Mouse (Mus musculus): ENCODE data around the gene Spata31.

Spata31 gene

DNA sequence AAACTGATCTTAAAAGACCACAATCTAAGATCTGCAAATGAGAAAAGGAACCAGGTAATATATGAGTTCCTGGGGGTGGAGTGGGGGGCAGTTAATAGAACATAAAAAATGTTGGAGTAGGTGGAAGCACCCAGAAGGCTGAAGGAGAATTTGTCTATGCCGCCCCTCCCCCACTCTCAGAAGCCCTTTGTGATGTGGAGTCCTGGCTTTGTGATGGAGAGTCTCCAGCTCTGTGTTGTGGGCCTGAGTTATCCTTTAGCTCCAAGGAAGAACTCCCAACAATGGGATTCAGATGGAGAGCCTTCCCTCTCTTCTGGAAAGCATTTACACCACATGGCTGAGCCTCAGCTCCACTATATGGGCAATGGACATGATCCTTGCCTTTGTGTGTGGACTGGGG is at the start of gene Spata31:
Spata31 (plus strand) TSS at position 216 of the 400 bp plus-strand sequence.
- no peak for DNase-seq (ENCODE audit: low read depth)

DNA sequence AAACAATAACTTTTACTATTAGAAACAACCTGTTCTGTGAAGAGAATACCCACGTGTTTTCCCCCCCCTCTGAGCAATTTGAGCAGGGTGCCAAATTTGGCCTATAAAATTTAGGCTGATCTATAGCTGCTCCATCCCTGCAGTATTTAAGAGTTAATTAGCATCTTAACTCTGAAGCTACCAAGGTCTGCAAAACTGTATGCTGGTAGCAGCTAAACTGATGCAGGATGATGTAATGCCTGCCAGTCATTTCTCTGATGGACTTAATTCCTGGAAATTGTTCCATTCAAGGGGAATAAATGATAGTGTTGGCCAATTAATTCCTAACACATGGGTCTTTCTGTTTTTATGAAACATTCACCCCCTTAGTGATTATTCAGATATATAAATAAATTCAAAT is 14.1 kb upstream of the Spata31 start:
- no peak for DNase-seq (ENCODE audit: low read depth)

DNA sequence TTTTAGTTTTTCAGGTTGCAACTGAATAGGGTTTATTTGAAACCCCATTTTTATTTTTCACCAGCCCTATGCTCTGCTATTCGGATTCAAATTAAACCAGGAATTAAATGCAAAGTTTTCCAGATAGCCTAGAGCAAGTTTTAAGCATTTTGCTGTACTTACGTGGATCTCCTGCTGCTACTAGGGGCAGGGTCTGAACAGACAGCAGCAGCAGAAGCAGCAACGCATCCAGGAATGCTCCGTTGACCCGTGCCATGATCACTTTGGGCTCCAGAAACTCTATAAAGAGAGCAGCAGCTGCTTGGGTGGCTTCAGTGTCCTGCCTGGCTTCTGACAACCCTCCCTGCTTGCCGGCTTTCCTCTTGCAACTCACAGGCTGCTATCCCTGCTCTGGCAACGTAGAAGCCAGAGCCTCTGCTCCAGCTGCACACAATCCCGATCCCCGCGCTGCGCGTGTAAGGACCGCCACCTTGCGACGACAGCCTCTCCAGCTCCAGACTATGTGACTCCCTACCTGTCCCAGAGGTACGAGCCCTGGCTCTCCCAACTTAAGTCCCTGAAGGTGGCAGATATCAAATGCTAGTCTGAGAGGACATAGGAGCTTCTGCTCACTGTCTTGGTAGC is 13.5 kb upstream of the Spata31 start, which contains the start of gene Cntnap3:
Cntnap3 (minus strand) TSS at position 371 of the 624 bp plus-strand sequence.
- DNase-seq (ENCODE audit: low read depth): no peak
